Mouse (Mus musculus) lung, adult 18-20 months (tissue): ENCODE data around the gene Crlf2.

Experiments used
- DNase-seq, 2 experiments: peaks; one replicate each; pipeline ENCODE4 v3.0.0; 2022; ENCODE audit warnings: mixed read lengths in 2 of 2

Crlf2 gene

DNA sequence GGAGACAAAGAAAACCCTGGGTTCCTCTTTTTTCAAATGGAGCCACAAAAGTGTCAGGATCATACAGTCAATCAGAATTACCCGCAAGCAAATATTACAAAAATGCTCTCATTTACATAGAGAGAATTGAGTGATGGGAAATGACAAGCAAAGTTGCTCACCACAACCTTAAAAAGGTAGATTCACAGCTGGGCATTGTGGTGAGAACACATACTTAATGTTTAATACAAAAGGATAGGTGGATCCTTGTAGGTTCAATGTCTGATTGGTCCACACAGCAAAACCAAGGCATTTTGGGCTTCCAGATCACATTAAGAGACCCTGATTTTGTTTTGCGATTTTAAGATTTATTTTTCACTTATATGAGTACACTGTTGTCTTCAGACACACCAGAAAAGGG is 11.7 kb downstream of the Crlf2 start:
- DNase-seq, result no peak

DNA sequence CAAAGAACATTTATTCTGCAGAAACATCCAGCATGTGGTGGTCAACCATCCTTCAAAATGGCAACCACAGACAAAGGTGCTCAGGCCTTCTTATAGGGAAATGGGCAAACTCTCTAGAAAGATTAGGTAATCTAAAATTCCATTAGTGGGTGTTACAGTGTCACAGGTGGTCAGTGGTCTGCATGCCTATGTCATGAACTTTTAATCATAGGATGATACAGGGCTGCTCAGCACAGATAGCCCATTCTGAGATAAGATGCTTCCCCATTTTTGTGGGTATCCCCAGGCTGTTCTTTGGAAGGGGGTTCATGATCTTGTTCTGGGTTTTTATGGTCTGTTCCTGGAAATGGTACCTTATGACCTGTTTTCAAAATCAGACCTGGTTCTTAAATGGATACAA is 49.1 kb downstream of the Crlf2 start:
- DNase-seq, result no peak

DNA sequence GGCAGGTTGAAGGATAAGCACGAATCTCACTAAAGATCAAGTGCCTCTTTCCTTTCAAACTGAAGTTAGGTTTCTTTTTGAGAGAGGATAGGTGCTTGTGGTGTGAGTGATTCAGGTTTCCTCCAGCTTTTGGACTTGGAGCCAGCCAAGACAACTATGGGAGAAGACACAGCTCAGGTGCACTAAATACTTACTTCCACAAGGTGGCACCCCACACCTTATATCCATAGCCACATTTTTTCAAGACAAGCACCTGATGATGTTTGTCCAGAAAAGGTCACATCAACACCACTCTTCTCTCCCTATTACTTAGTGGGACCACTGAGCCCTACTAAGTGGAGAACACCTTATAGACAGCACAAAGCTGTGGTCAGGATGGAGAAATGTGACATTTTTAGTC is 52.1 kb downstream of the Crlf2 start:
- no peak for DNase-seq
